Mouse (Mus musculus): Measurements from ENCODE around the gene Hmgb2.

DNA sequence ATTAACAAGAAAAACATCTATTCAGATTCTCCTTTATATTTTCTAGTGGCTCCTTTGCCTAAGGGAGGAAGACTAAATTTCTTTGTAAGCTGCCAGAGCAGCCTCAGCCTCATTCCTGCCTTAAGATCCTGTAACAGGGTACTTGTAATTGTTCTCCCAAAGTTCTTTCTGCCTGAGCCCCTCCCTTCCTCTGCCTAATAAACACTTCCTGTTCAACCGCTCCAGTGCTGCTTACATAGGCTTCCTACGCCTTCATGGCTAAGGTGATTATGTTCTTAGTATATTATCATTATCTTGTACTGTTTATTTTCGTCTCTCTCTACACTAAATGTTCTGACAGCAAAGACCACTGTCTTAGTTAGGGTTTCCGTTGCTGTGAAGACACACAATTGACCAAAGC lies 3.0 kb upstream of the Hmgb2 start:
- TF ChIP-seq CTCF (IDR thresholded peaks at IDR 0.05; ENCODE audit: extremely low read depth, insufficient read depth, low read length), result no peak
- TF ChIP-seq POLR2A (IDR thresholded peaks at IDR 0.05; ENCODE audit: extremely low read depth, insufficient read depth, low read length), result no peak

Data from cortical plate, adult 2 months (tissue).